Mouse (Mus musculus): ENCODE measurements around the gene Kiss1r.

GRCm38 (mm10) chr10:79871845-79872244 is 44.9 kb upstream of the Kiss1r start:
- TF ChIP-seq CTCF (IDR thresholded peaks at IDR 0.05; ENCODE audit: borderline replicate concordance, extremely low read depth, insufficient read depth, insufficient read length): no peak
- no peak for TF ChIP-seq POLR2A (IDR thresholded peaks at IDR 0.05; ENCODE audit: borderline replicate concordance, extremely low read depth, insufficient read depth, insufficient read length, poor library complexity, severe bottlenecking)
